Mouse (Mus musculus): ENCODE results near the gene Gm5624. TPM values are rescaled to one million over a fixed set of nuclear protein-coding genes. Genes with fewer than 3 reads are reported as not detected.
"Not testable (repeated sequence)": the region's sequence is repeated elsewhere in the genome, so short reads cannot be mapped to it uniquely, and the experiment has no call there.

The Gm5624 gene
- not detected in 2 replicates for polyA plus RNA-seq (2016; fragmentation: Nextera tagmentation; extraction: Ambion mirVana)

- 78% methylated on average over 4 of the region's 4 CpGs for WGBS
- not testable (repeated sequence) for H3K27me3 ChIP-seq; H3K9ac ChIP-seq; H3K4me1 ChIP-seq; H3K9me3 ChIP-seq; H3K27ac ChIP-seq; ATAC-seq (ENCODE audit: low FRiP score); H3K4me3 ChIP-seq (replicated peaks); H3K4me2 ChIP-seq; H3K36me3 ChIP-seq (replicated peaks)
Observed at GRCm38 (mm10) chr14:44627737-44628136, at the start of gene Gm5624. TSS of gene Gm5624 (minus strand) at chr14:44627938.

GRCm38 (mm10) chr14:44591765-44592164 lies 36.0 kb downstream of the Gm5624 start:
- not testable (repeated sequence) for H3K9me3 ChIP-seq; H3K27ac ChIP-seq; H3K27me3 ChIP-seq; H3K9ac ChIP-seq; H3K4me2 ChIP-seq; ATAC-seq (ENCODE audit: low FRiP score); H3K4me1 ChIP-seq; H3K36me3 ChIP-seq (replicated peaks); H3K4me3 ChIP-seq (replicated peaks)
- 65% methylated on average over 2 of the region's 2 CpGs for WGBS

GRCm38 (mm10) chr14:44582853-44583252 lies 44.9 kb downstream of the Gm5624 start, which contains the start of gene Gm8247:
TSS of gene Gm8247 (plus strand) at chr14:44583153.
- WGBS: 92% methylated on average over 4 of the region's 4 CpGs
- ATAC-seq (ENCODE audit: low FRiP score); H3K4me1 ChIP-seq: not testable (repeated sequence)

GRCm38 (mm10) chr14:44547961-44548360 lies 79.8 kb downstream of the Gm5624 start:
- whole genome bisulfite sequencing: 88% methylated on average over 5 of the region's 5 CpGs
- not testable (repeated sequence) for H3K27me3 ChIP-seq; H3K4me2 ChIP-seq; H3K27ac ChIP-seq; H3K4me3 ChIP-seq (replicated peaks); H3K4me1 ChIP-seq; H3K9me3 ChIP-seq; H3K9ac ChIP-seq; H3K36me3 ChIP-seq (replicated peaks); ATAC-seq (ENCODE audit: low FRiP score)

More at GRCm38 (mm10) chr14:44582853-44583252, 44.9 kb downstream of the Gm5624 start, which contains the start of gene Gm8247:
- not testable (repeated sequence) for H3K9me3 ChIP-seq; H3K27ac ChIP-seq; H3K27me3 ChIP-seq; H3K9ac ChIP-seq; H3K4me3 ChIP-seq (replicated peaks); H3K4me2 ChIP-seq; H3K36me3 ChIP-seq (replicated peaks)

GRCm38 (mm10) chr14:44517976-44518375 lies 109.8 kb downstream of the Gm5624 start, which contains the start of gene Gm17093:
TSS of gene Gm17093 (plus strand) at chr14:44518276.
- not testable (repeated sequence) for H3K9me3 ChIP-seq; H3K27ac ChIP-seq; H3K9ac ChIP-seq; H3K4me2 ChIP-seq; H3K27me3 ChIP-seq; H3K4me1 ChIP-seq; ATAC-seq (ENCODE audit: low FRiP score); H3K4me3 ChIP-seq (replicated peaks); H3K36me3 ChIP-seq (replicated peaks)
- WGBS: 85% methylated on average over 5 of the region's 5 CpGs

Other genes starting within 250 kb of the Gm5624 start
- not detected in 2 replicates for gene Gm3371, start 217.2 kb downstream of the Gm5624 start, polyA plus RNA-seq (2016; fragmentation: Nextera tagmentation; extraction: Ambion mirVana)
- not detected in 2 replicates for gene Gm8232, start 194.3 kb downstream of the Gm5624 start, polyA plus RNA-seq (2016; fragmentation: Nextera tagmentation; extraction: Ambion mirVana)
- gene BC061237, start 135.5 kb downstream of the Gm5624 start, polyA plus RNA-seq (2016; fragmentation: Nextera tagmentation; extraction: Ambion mirVana): not detected in 2 replicates
- gene Gm17093, start 109.7 kb downstream of the Gm5624 start, polyA plus RNA-seq (2016; fragmentation: Nextera tagmentation; extraction: Ambion mirVana): not detected in 2 replicates
- gene Gm8247, start 44.8 kb downstream of the Gm5624 start, polyA plus RNA-seq (2016; fragmentation: Nextera tagmentation; extraction: Ambion mirVana): not detected in 2 replicates
- gene Gm8257, start 78.5 kb upstream of the Gm5624 start, polyA plus RNA-seq (2016; fragmentation: Nextera tagmentation; extraction: Ambion mirVana): not detected in 2 replicates
- gene Gm8267, start 122.4 kb upstream of the Gm5624 start, polyA plus RNA-seq (2016; fragmentation: Nextera tagmentation; extraction: Ambion mirVana): not detected in 2 replicates
- 0.08 and 0.19 TPM in 2 replicates for gene Ptgdr, start 231.4 kb upstream of the Gm5624 start, polyA plus RNA-seq (2016; fragmentation: Nextera tagmentation; extraction: Ambion mirVana)

All from forebrain, embryonic 12.5 days (tissue).